Mouse (Mus musculus) brain, embryonic 14.5 days (tissue): ENCODE measurements at regions not wholly inside any gene's neighbourhood (a gene's known extent, or its start where the extent isn't known, plus 50 kb on each side); places are given as distances from the start of the nearest gene placed in this dataset.

Experiments
- DNase-seq: peaks from one replicate; pipeline ENCODE4 v3.0.0-alpha.2; 2011; ENCODE audit warnings: low read depth
- CTCF ChIP-seq: fragments of 200-500 bp; IDR thresholded peaks from 2 replicates; pipeline ENCODE4 v1.5.1; 2012; ENCODE audit warnings: inconsistent platforms, mild to moderate bottlenecking, moderate library complexity, borderline replicate concordance; ENCODE audit not compliant: insufficient read depth, insufficient read length; ENCODE audit errors: extremely low read depth
- POLR2A ChIP-seq: fragments of 200-500 bp; IDR thresholded peaks from 2 replicates; pipeline ENCODE4 v1.6.1; 2012; ENCODE audit warnings: mild to moderate bottlenecking, inconsistent platforms, borderline replicate concordance; ENCODE audit not compliant: poor library complexity, insufficient read depth, insufficient read length, severe bottlenecking; ENCODE audit errors: extremely low read depth

GRCm38 (mm10) chr12:62342141-62342540, 819.2 kb downstream of the Lrfn5 start:
- DNase-seq, result peak; percentile 60

More at GRCm38 (mm10) chr12:62342141-62342540, 819.2 kb downstream of the Lrfn5 start:
- TF ChIP-seq POLR2A (no peak), CTCF (no peak)
